12 mouse cellular contexts compared by ENCODE assay signal in genomic region chr14:106178245-106178644, GRCm38 (mm10).
"Had no signal": no experiment of that assay in that cellular context is flagged by ENCODE, and none has a peak within 500 bp of the region (broad histone marks: within the 10 kb centered on the region; RNA-seq: fewer than 3 reads in every experiment).

No protein-coding gene starts in this region.

- DNase-seq: kidney, postnatal 10 days; kidney, postnatal 36 days; layer of hippocampus, postnatal 36 days; liver, embryonic 13.5 days; lung, adult 2 months; lung, postnatal 14 days; lung, postnatal 4 days; midbrain, embryonic 14.5 days; right cerebral cortex, postnatal 25 days; spleen, adult 18-20 months; thymus, adult 18-20 months; thymus, postnatal 36 days had no signal
